Mouse (Mus musculus) midbrain, embryonic 16.5 days (tissue): ENCODE measurements around the gene Prss57. TPM values are rescaled to one million over a fixed set of nuclear protein-coding genes. Genes with fewer than 3 reads are reported as not detected.

ENCODE experiments used
- polyA plus RNA-seq: library from polyadenylated mRNA; unstranded; fragments of >200 nt; fragmentation: Nextera tagmentation; extraction: Ambion mirVana; gene quantifications from 2 replicates; pipeline ENCODE4 v1.2.1, GENCODE M21; 2015

Prss57 gene
- polyA plus RNA-seq, 1 experiment from 2014 or later = 0.19 TPM

Other genes with a start within 250 kb of the Prss57 start
- gene Mier2, start 235.8 kb downstream of the Prss57 start, polyA plus RNA-seq = 56.2 and 56.8 TPM in 2 replicates
- gene Theg, start 203.6 kb downstream of the Prss57 start, polyA plus RNA-seq = not detected in 2 replicates
- gene C2cd4c, start 176.9 kb downstream of the Prss57 start, polyA plus RNA-seq = 0.66 and 0.95 TPM in 2 replicates
- 23.4 and 25.3 TPM in 2 replicates for gene Shc2, start 153.0 kb downstream of the Prss57 start, polyA plus RNA-seq
- gene Odf3l2, start 145.2 kb downstream of the Prss57 start, polyA plus RNA-seq = 0.78 and 1.0 TPM in 2 replicates
- gene Madcam1, start 126.4 kb downstream of the Prss57 start, polyA plus RNA-seq = 0.69 and 0.94 TPM in 2 replicates
- gene Tpgs1, start 121.6 kb downstream of the Prss57 start, polyA plus RNA-seq = 96.1 and 107 TPM in 2 replicates
- 73.1 and 81.9 TPM in 2 replicates for gene Cdc34, start 108.8 kb downstream of the Prss57 start, polyA plus RNA-seq
- 1.6 and 1.8 TPM in 2 replicates for gene Gzmm, start 101.9 kb downstream of the Prss57 start, polyA plus RNA-seq
- gene Bsg, start 86.5 kb downstream of the Prss57 start, polyA plus RNA-seq = 844 and 915 TPM in 2 replicates
- gene Hcn2, start 74.3 kb downstream of the Prss57 start, polyA plus RNA-seq = 0.87 and 0.89 TPM in 2 replicates
- gene Polrmt, start 44.4 kb downstream of the Prss57 start, polyA plus RNA-seq = 45.3 and 45.9 TPM in 2 replicates
- gene Fgf22, start 35.9 kb downstream of the Prss57 start, polyA plus RNA-seq = 1.8 TPM in 2 replicates
- 90.2 and 92.3 TPM in 2 replicates for gene Rnf126, start 24.0 kb downstream of the Prss57 start, polyA plus RNA-seq
- 2.2 and 3.5 TPM in 2 replicates for gene Fstl3, start 13.7 kb downstream of the Prss57 start, polyA plus RNA-seq
- 318 and 333 TPM in 2 replicates for gene Palm, start 2.6 kb upstream of the Prss57 start, polyA plus RNA-seq
- 0.34 and 0.73 TPM in 2 replicates for gene Misp, start 30.0 kb upstream of the Prss57 start, polyA plus RNA-seq
- 58.8 and 65.1 TPM in 2 replicates for gene Ptbp1, start 63.5 kb upstream of the Prss57 start, polyA plus RNA-seq
- 12.5 and 12.7 TPM in 2 replicates for gene Prtn3, start 83.5 kb upstream of the Prss57 start, polyA plus RNA-seq
- gene Plppr3, start 83.7 kb upstream of the Prss57 start, polyA plus RNA-seq = 471 and 472 TPM in 2 replicates
- gene Elane, start 95.3 kb upstream of the Prss57 start, polyA plus RNA-seq = not detected in 2 replicates
- gene Cfd, start 99.9 kb upstream of the Prss57 start, polyA plus RNA-seq = 0.20 TPM in 1 of 2 replicates, not detected in the other
- gene Med16, start 118.0 kb upstream of the Prss57 start, polyA plus RNA-seq = 55.4 and 56.6 TPM in 2 replicates
- gene Gm26602, start 119.9 kb upstream of the Prss57 start, polyA plus RNA-seq = 2.6 and 13.4 TPM in 2 replicates
- gene Kiss1r, start 126.0 kb upstream of the Prss57 start, polyA plus RNA-seq = 3.5 and 3.8 TPM in 2 replicates
- gene R3hdm4, start 130.2 kb upstream of the Prss57 start, polyA plus RNA-seq = 273 and 293 TPM in 2 replicates
- gene Arid3a, start 136.1 kb upstream of the Prss57 start, polyA plus RNA-seq = 1.7 and 2.2 TPM in 2 replicates
- 79.5 and 89.4 TPM in 2 replicates for gene Wdr18, start 169.2 kb upstream of the Prss57 start, polyA plus RNA-seq
- gene Grin3b, start 179.8 kb upstream of the Prss57 start, polyA plus RNA-seq = 0.20 and 0.28 TPM in 2 replicates
- gene Tmem259, start 193.4 kb upstream of the Prss57 start, polyA plus RNA-seq = 15.3 and 16.2 TPM in 2 replicates
- gene Cnn2, start 197.6 kb upstream of the Prss57 start, polyA plus RNA-seq = 25.7 and 26.2 TPM in 2 replicates
- 4.1 and 4.8 TPM in 2 replicates for gene Abca7, start 205.5 kb upstream of the Prss57 start, polyA plus RNA-seq
- 1.2 TPM in 2 replicates for gene Arhgap45, start 225.7 kb upstream of the Prss57 start, polyA plus RNA-seq
- 124 and 131 TPM in 2 replicates for gene Polr2e, start 248.8 kb upstream of the Prss57 start, polyA plus RNA-seq